Mouse (Mus musculus): ENCODE measurements around the gene Ina. TPM values are rescaled to one million over a fixed set of nuclear protein-coding genes. Genes with fewer than 3 reads are reported as not detected.

Ina gene
- polyA plus RNA-seq, 1 experiment, result 626 TPM

GRCm38 (mm10) chr19:47047236-47047833, 32.8 kb downstream of the Ina start:
- no peak for TF ChIP-seq POLR2A (IDR thresholded peaks at IDR 0.05; ENCODE audit: borderline replicate concordance, extremely low read depth, insufficient read depth, insufficient read length, poor library complexity, severe bottlenecking)
- no peak for TF ChIP-seq CTCF (IDR thresholded peaks at IDR 0.05; ENCODE audit: borderline replicate concordance, extremely low read depth, insufficient read depth, insufficient read length)
- DNase-seq (ENCODE audit: low read depth), result no peak

DNA sequence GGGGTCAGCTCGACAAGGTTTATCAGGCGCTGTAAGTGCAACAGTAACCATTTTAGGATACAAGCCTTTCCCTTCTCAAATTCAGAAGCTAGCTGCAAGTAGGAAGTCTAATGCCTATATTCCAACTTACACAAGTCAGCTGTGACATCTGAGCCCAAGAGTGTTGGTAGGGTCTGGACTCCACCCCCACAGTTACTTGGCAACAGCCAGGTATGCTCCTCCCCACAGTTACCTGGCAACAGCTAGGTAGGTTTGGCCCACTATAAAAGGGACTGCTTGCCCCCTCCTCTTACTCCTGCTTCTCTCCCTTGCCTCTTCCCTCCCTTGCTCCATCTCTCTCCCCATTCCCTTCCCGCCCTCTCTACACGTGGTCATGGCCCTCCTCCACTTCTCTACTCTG, 34.6 kb downstream of the Ina start:
- TF ChIP-seq CTCF (IDR thresholded peaks at IDR 0.05; ENCODE audit: borderline replicate concordance, extremely low read depth, insufficient read depth, insufficient read length), result no peak
- no peak for TF ChIP-seq POLR2A (IDR thresholded peaks at IDR 0.05; ENCODE audit: borderline replicate concordance, extremely low read depth, insufficient read depth, insufficient read length, poor library complexity, severe bottlenecking)
- no peak for DNase-seq (ENCODE audit: low read depth)

- DNase-seq (ENCODE audit: low read depth), result no peak
- TF ChIP-seq CTCF (IDR thresholded peaks at IDR 0.05; ENCODE audit: borderline replicate concordance, extremely low read depth, insufficient read depth, insufficient read length) (no peak), POLR2A (IDR thresholded peaks at IDR 0.05; ENCODE audit: borderline replicate concordance, extremely low read depth, insufficient read depth, insufficient read length, poor library complexity, severe bottlenecking) (no peak)
Observed at GRCm38 (mm10) chr19:47049840-47050239, 35.3 kb downstream of the Ina start.

GRCm38 (mm10) chr19:47050271-47051032, 36.0 kb downstream of the Ina start, which contains the start of gene Pcgf6:
Pcgf6 (minus strand) TSS chr19:47050906.
- peak; percentile 93 for DNase-seq (ENCODE audit: low read depth)
- peak; percentile 47; the same call in 1 of the 2 replicates for TF ChIP-seq POLR2A (IDR thresholded peaks at IDR 0.05; ENCODE audit: borderline replicate concordance, extremely low read depth, insufficient read depth, insufficient read length, poor library complexity, severe bottlenecking)
- no peak for TF ChIP-seq CTCF (IDR thresholded peaks at IDR 0.05; ENCODE audit: borderline replicate concordance, extremely low read depth, insufficient read depth, insufficient read length)

GRCm38 (mm10) chr19:47052927-47053326, 38.4 kb downstream of the Ina start:
- no peak for DNase-seq (ENCODE audit: low read depth)
- TF ChIP-seq CTCF (IDR thresholded peaks at IDR 0.05; ENCODE audit: borderline replicate concordance, extremely low read depth, insufficient read depth, insufficient read length), result no peak
- no peak for TF ChIP-seq POLR2A (IDR thresholded peaks at IDR 0.05; ENCODE audit: borderline replicate concordance, extremely low read depth, insufficient read depth, insufficient read length, poor library complexity, severe bottlenecking)

- DNase-seq (ENCODE audit: low read depth), result no peak
- TF ChIP-seq POLR2A (IDR thresholded peaks at IDR 0.05; ENCODE audit: borderline replicate concordance, extremely low read depth, insufficient read depth, insufficient read length, poor library complexity, severe bottlenecking) (no peak), CTCF (IDR thresholded peaks at IDR 0.05; ENCODE audit: borderline replicate concordance, extremely low read depth, insufficient read depth, insufficient read length) (no peak)
Observed at GRCm38 (mm10) chr19:47053471-47053870, 39.0 kb downstream of the Ina start.

DNA sequence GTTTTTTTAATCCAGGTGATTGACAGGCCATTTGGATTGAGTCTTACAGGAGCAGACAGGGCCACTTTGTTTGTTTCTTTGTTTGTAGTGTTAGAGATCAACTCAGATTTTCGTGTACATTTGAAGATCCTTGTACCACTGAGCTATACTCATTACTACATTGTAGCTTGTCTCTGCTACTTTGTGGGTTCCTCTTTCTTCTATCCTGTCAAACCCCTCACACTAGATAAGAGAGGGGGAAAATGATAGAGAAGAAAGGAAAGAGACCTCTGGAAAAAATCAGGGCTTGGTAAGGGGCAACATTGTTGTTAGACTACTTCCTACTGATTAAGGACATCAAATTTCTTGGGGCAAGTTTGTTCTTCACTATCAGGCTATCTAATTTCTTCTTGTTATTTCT, 43.2 kb downstream of the Ina start:
- no peak for DNase-seq (ENCODE audit: low read depth)
- TF ChIP-seq POLR2A (IDR thresholded peaks at IDR 0.05; ENCODE audit: borderline replicate concordance, extremely low read depth, insufficient read depth, insufficient read length, poor library complexity, severe bottlenecking) (no peak), CTCF (IDR thresholded peaks at IDR 0.05; ENCODE audit: borderline replicate concordance, extremely low read depth, insufficient read depth, insufficient read length) (no peak)

- no peak for DNase-seq (ENCODE audit: low read depth)
- TF ChIP-seq CTCF (IDR thresholded peaks at IDR 0.05; ENCODE audit: borderline replicate concordance, extremely low read depth, insufficient read depth, insufficient read length) (peak; percentile 10; the same call in 1 of the 2 replicates), POLR2A (IDR thresholded peaks at IDR 0.05; ENCODE audit: borderline replicate concordance, extremely low read depth, insufficient read depth, insufficient read length, poor library complexity, severe bottlenecking) (no peak)
Observed at GRCm38 (mm10) chr19:47065860-47066259, 51.4 kb downstream of the Ina start.

- no peak for TF ChIP-seq CTCF (IDR thresholded peaks at IDR 0.05; ENCODE audit: borderline replicate concordance, extremely low read depth, insufficient read depth, insufficient read length)
- TF ChIP-seq POLR2A (IDR thresholded peaks at IDR 0.05; ENCODE audit: borderline replicate concordance, extremely low read depth, insufficient read depth, insufficient read length, poor library complexity, severe bottlenecking), result peak; percentile 95
- DNase-seq (ENCODE audit: low read depth), result peak; percentile 99
Observed at GRCm38 (mm10) chr19:47067096-47067882, 52.8 kb downstream of the Ina start, which contains the start of gene Taf5. Taf5 (plus strand) TSS chr19:47067746.

DNA sequence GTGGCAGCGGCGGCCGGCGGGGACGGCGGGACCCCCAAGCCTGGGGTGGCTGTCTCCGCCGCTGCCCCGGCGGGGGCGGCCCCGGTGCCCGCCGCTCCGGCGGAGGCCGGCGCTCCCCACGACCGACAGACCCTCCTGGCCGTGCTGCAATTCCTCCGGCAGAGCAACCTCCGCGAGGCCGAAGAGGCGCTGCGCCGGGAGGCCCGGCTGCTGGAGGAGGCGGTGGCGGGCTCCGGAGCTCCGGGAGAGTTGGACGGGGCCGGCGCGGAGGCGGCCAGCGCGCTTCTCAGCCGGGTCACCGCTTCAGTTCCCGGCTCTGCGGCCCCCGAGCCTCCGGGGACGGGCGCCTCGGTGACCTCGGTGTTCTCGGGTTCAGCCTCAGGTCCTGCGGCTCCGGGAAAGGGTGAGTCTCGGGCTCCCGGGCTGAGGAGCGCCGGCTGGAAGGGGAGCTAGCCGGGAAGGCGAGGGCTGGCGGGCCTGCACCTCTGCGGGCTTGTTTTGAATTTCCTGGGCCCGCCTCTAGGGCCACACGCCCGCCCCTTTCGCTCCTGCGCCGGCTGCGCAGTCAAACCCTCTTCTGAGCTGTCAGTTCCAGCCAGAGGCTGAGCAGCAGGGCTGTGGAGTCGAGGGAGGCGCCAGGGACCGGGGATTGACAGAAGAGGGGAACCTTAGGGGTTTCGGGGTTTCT, 53.6 kb downstream of the Ina start:
- peak; percentile 93 for DNase-seq (ENCODE audit: low read depth)
- TF ChIP-seq CTCF (IDR thresholded peaks at IDR 0.05; ENCODE audit: borderline replicate concordance, extremely low read depth, insufficient read depth, insufficient read length) (no peak), POLR2A (IDR thresholded peaks at IDR 0.05; ENCODE audit: borderline replicate concordance, extremely low read depth, insufficient read depth, insufficient read length, poor library complexity, severe bottlenecking) (0 out of 2 replicates have a peak, but pooled peaks have one; percentile 20)

Other genes with a start within 250 kb of the Ina start
- 40.1 and 49.2 TPM in 2 replicates for gene Nt5c2, start 455 bp downstream of the Ina start, polyA plus RNA-seq (2012; rRNA removed)
- gene Pcgf6, start 36.2 kb downstream of the Ina start, polyA plus RNA-seq (2012; rRNA removed), result 65.2 and 81.7 TPM in 2 replicates
- gene Taf5, start 53.0 kb downstream of the Ina start, polyA plus RNA-seq (2012; rRNA removed), result 10.8 and 11.0 TPM in 2 replicates
- gene Usmg5, start 75.9 kb downstream of the Ina start, polyA plus RNA-seq (2012; rRNA removed), result 587 and 848 TPM in 2 replicates
- gene Pdcd11, start 76.1 kb downstream of the Ina start, polyA plus RNA-seq (2012; rRNA removed), result 15.3 and 18.9 TPM in 2 replicates
- 1.5 TPM in 2 replicates for gene Calhm2, start 123.6 kb downstream of the Ina start, polyA plus RNA-seq (2012; rRNA removed)
- gene Calhm1, start 129.6 kb downstream of the Ina start, polyA plus RNA-seq (2012; rRNA removed), result not detected in 2 replicates
- 0.18 TPM in 1 of 2 replicates, not detected in the other for gene Calhm3, start 143.1 kb downstream of the Ina start, polyA plus RNA-seq (2012; rRNA removed)
- gene Neurl1a, start 164.1 kb downstream of the Ina start, polyA plus RNA-seq (2012; rRNA removed), result 13.6 and 22.2 TPM in 2 replicates

Measured in brain, embryonic 14.5 days (tissue).